Mouse (Mus musculus) neural tube, embryonic 12.5 days (tissue): Measurements from ENCODE around the gene Pcp4l1. TPM values are rescaled to one million over a fixed set of nuclear protein-coding genes. Genes with fewer than 3 reads are reported as not detected.
A peak's percentile ranks its signal among the peaks of the same experiment; 100 is the strongest.

ENCODE experiments used
- ATAC-seq: fragments of 200-750 bp; cut with Nextera tagmentation; 2 replicates; pipeline ENCODE4 v1.8.0; 2017; ENCODE audit warnings: low read depth, mild to moderate bottlenecking, moderate TSS enrichment, moderate library complexity; ENCODE audit not compliant: low FRiP score
- H3K27ac ChIP-seq: fragments of 300-500 bp; sonication (generic); 2 replicates; pipeline ENCODE4 v1.5.1; 2016
- H3K27me3 ChIP-seq: fragments of 300-500 bp; sonication (generic); replicated peaks from 2 replicates; pipeline ENCODE4 v1.6.1; 2016; ENCODE audit warnings: mild to moderate bottlenecking
- H3K36me3 ChIP-seq: fragments of 300-500 bp; sonication (generic); 2 replicates; pipeline ENCODE4 v1.6.1; 2016; ENCODE audit warnings: mild to moderate bottlenecking
- H3K4me1 ChIP-seq: fragments of 300-500 bp; sonication (generic); 2 replicates; pipeline ENCODE4 v1.6.1; 2016
- H3K4me2 ChIP-seq: fragments of 300-500 bp; sonication (generic); replicated peaks from 2 replicates; pipeline ENCODE4 v1.6.1; 2016; ENCODE audit warnings: mild to moderate bottlenecking
- H3K4me3 ChIP-seq: fragments of 300-500 bp; sonication (generic); 2 replicates; pipeline ENCODE4 v1.5.1; 2016
- H3K9ac ChIP-seq: fragments of 300-500 bp; sonication (generic); 2 replicates; pipeline ENCODE4 v1.6.1; 2016; ENCODE audit warnings: mild to moderate bottlenecking
- H3K9me3 ChIP-seq: fragments of 300-500 bp; sonication (generic); 2 replicates; pipeline ENCODE4 v1.6.1; 2016; ENCODE audit warnings: mild to moderate bottlenecking
- WGBS: fragments of 180-500 bp; shearing (Covaris S2); methylation state at CpG from one replicate; pipeline ENCODE4 v1.1.7; 2016; 5-methylcytosine and 5-hydroxymethylcytosine counted together
- polyA plus RNA-seq: library from polyadenylated mRNA; unstranded; fragments of >200 nt; fragmentation: Nextera tagmentation; extraction: Ambion mirVana; gene quantifications from 2 replicates; pipeline ENCODE4 v1.2.1, GENCODE M21; 2016

Pcp4l1 gene
- polyA plus RNA-seq, 1 experiment from 2014 or later, result 6.2 TPM

GRCm38 (mm10) chr1:171193911-171194830 is 1.9 kb downstream of the Pcp4l1 start:
- Histone ChIP-seq H3K27ac (no peak overlapping the region), H3K36me3 (no peaks in the 10 kb centered on the region), H3K4me2 (peak overlapping the region; percentile 54), H3K4me1 (peaks cover 43% of the 10 kb centered on the region), H3K4me3 (no peak overlapping the region), H3K9ac (no peak overlapping the region), H3K9me3 (no peaks in the 10 kb centered on the region), H3K27me3 (peaks cover 40% of the 10 kb centered on the region)
- ATAC-seq, result no peak
- WGBS, result 26% methylated on average over 11 of the region's 11 CpGs

- no peaks in the 10 kb centered on the region for H3K36me3 ChIP-seq
- peak overlapping the region; percentile 11; the same call in 1 of the 2 replicates for H3K4me3 ChIP-seq
- peaks cover 51% of the 10 kb centered on the region for H3K4me1 ChIP-seq
- H3K9me3 ChIP-seq, result no peaks in the 10 kb centered on the region
- H3K27ac ChIP-seq, result no peak overlapping the region; the same call in 1 of the 2 replicates
- WGBS, result 4% methylated on average over 18 of the region's 18 CpGs
- H3K9ac ChIP-seq, result 0 out of 2 replicates have a peak overlapping the region, but pooled peaks have one; percentile 5
- peaks cover 40% of the 10 kb centered on the region for H3K27me3 ChIP-seq
- ATAC-seq, result peak; percentile 39; the same call in 1 of the 2 replicates
- H3K4me2 ChIP-seq, result peak overlapping the region; percentile 54
Measured at GRCm38 (mm10) chr1:171193093-171193840, 2.8 kb downstream of the Pcp4l1 start.

GRCm38 (mm10) chr1:171192283-171192682 is 3.8 kb downstream of the Pcp4l1 start:
- H3K36me3 ChIP-seq, result no peaks in the 10 kb centered on the region
- H3K4me3 ChIP-seq, result no peak overlapping the region
- H3K27me3 ChIP-seq, result peaks cover 40% of the 10 kb centered on the region
- no peaks in the 10 kb centered on the region for H3K9me3 ChIP-seq
- ATAC-seq, result no peak
- WGBS, result 55% methylated on average over 10 of the region's 10 CpGs
- H3K4me2 ChIP-seq, result peak overlapping the region; percentile 54; the same call in 1 of the 2 replicates
- H3K27ac ChIP-seq, result no peak overlapping the region
- no peak overlapping the region for H3K9ac ChIP-seq
- H3K4me1 ChIP-seq, result peaks cover 53% of the 10 kb centered on the region

- H3K27me3 ChIP-seq, result peaks cover 27% of the 10 kb centered on the region
- no peaks in the 10 kb centered on the region for H3K36me3 ChIP-seq
- 97% methylated on average over 9 of the region's 9 CpGs for WGBS
- H3K4me3 ChIP-seq, result no peak overlapping the region
- H3K4me2 ChIP-seq, result no peak overlapping the region
- ATAC-seq, result no peak
- H3K9ac ChIP-seq, result no peak overlapping the region
- no peaks in the 10 kb centered on the region for H3K9me3 ChIP-seq
- no peak overlapping the region for H3K27ac ChIP-seq
- peaks cover 48% of the 10 kb centered on the region for H3K4me1 ChIP-seq
Measured at GRCm38 (mm10) chr1:171190832-171191231, 5.2 kb downstream of the Pcp4l1 start.

- no peak overlapping the region for H3K4me3 ChIP-seq
- H3K9ac ChIP-seq, result no peak overlapping the region
- H3K4me2 ChIP-seq, result peak overlapping the region; percentile 4; the same call in 1 of the 2 replicates
- 33% methylated on average over 14 of the region's 14 CpGs for WGBS
- peaks cover 39% of the 10 kb centered on the region for H3K4me1 ChIP-seq
- H3K9me3 ChIP-seq, result no peaks in the 10 kb centered on the region
- no peak overlapping the region for H3K27ac ChIP-seq
- peak; percentile 7; the same call in 1 of the 2 replicates for ATAC-seq
- no peaks in the 10 kb centered on the region for H3K36me3 ChIP-seq
- peaks cover 15% of the 10 kb centered on the region for H3K27me3 ChIP-seq
Measured at GRCm38 (mm10) chr1:171189476-171190114, 6.5 kb downstream of the Pcp4l1 start.

- Histone ChIP-seq H3K27ac (no peak overlapping the region), H3K27me3 (peaks cover 10% of the 10 kb centered on the region), H3K4me3 (no peak overlapping the region), H3K9me3 (no peaks in the 10 kb centered on the region), H3K36me3 (no peaks in the 10 kb centered on the region), H3K4me1 (peaks cover 35% of the 10 kb centered on the region), H3K4me2 (peak overlapping the region; percentile 4), H3K9ac (no peak overlapping the region)
- 16% methylated on average over 8 of the region's 8 CpGs for WGBS
- ATAC-seq, result no peak
Measured at GRCm38 (mm10) chr1:171189046-171189445, 7.0 kb downstream of the Pcp4l1 start.

GRCm38 (mm10) chr1:171187851-171188700 is 8.0 kb downstream of the Pcp4l1 start:
- ATAC-seq, result no peak
- H3K4me1 ChIP-seq, result peaks cover 25% of the 10 kb centered on the region
- H3K27me3 ChIP-seq, result 0 out of 2 replicates have a peak, but pooled peaks cover 5% of the 10 kb centered on the region
- no peaks in the 10 kb centered on the region for H3K36me3 ChIP-seq
- no peak overlapping the region for H3K4me3 ChIP-seq
- H3K9ac ChIP-seq, result no peak overlapping the region
- H3K9me3 ChIP-seq, result no peaks in the 10 kb centered on the region
- WGBS, result 27% methylated on average over 13 of the region's 13 CpGs
- peak overlapping the region; percentile 25; the same call in 1 of the 2 replicates for H3K4me2 ChIP-seq
- H3K27ac ChIP-seq, result no peak overlapping the region

- 63% methylated on average over 8 of the region's 8 CpGs for WGBS
- Histone ChIP-seq H3K4me3 (no peak overlapping the region), H3K27ac (no peak overlapping the region), H3K4me1 (peaks cover 18% of the 10 kb centered on the region), H3K9ac (no peak overlapping the region), H3K9me3 (no peaks in the 10 kb centered on the region), H3K27me3 (no peaks in the 10 kb centered on the region), H3K36me3 (no peaks in the 10 kb centered on the region), H3K4me2 (no peak overlapping the region)
- no peak for ATAC-seq
Measured at GRCm38 (mm10) chr1:171185655-171186054, 10.4 kb downstream of the Pcp4l1 start.

- 89% methylated on average over 7 of the region's 7 CpGs for WGBS
- ATAC-seq, result no peak
- H3K4me1 ChIP-seq, result peaks cover 12% of the 10 kb centered on the region
- H3K27me3 ChIP-seq, result no peaks in the 10 kb centered on the region
- no peak overlapping the region for H3K9ac ChIP-seq
- H3K36me3 ChIP-seq, result no peaks in the 10 kb centered on the region
- H3K4me2 ChIP-seq, result no peak overlapping the region
- H3K27ac ChIP-seq, result no peak overlapping the region
- H3K9me3 ChIP-seq, result no peaks in the 10 kb centered on the region
- H3K4me3 ChIP-seq, result no peak overlapping the region
Measured at GRCm38 (mm10) chr1:171184314-171184713, 11.8 kb downstream of the Pcp4l1 start.

- no peak overlapping the region for H3K27ac ChIP-seq
- ATAC-seq, result no peak
- no peaks in the 10 kb centered on the region for H3K36me3 ChIP-seq
- H3K27me3 ChIP-seq, result no peaks in the 10 kb centered on the region
- H3K9ac ChIP-seq, result no peak overlapping the region
- H3K4me2 ChIP-seq, result no peak overlapping the region
- WGBS, result 75% methylated on average over 3 of the region's 3 CpGs
- H3K9me3 ChIP-seq, result no peaks in the 10 kb centered on the region
- no peak overlapping the region for H3K4me3 ChIP-seq
- H3K4me1 ChIP-seq, result peaks cover 5% of the 10 kb centered on the region; the same call in 1 of the 2 replicates
Measured at GRCm38 (mm10) chr1:171183620-171184019, 12.4 kb downstream of the Pcp4l1 start.

- Histone ChIP-seq H3K4me2 (no peak overlapping the region), H3K9ac (no peak overlapping the region), H3K27ac (no peak overlapping the region), H3K27me3 (no peaks in the 10 kb centered on the region), H3K4me1 (no peaks in the 10 kb centered on the region), H3K9me3 (no peaks in the 10 kb centered on the region), H3K4me3 (no peak overlapping the region), H3K36me3 (no peaks in the 10 kb centered on the region)
- no peak for ATAC-seq
- WGBS, result 74% methylated on average over 3 of the region's 3 CpGs
Measured at GRCm38 (mm10) chr1:171183025-171183424, 13.0 kb downstream of the Pcp4l1 start.
